Mouse (Mus musculus): ENCODE measurements around the gene Hist2h2ac. TPM values are rescaled to one million over a fixed set of nuclear protein-coding genes. Genes with fewer than 3 reads are reported as not detected.

The Hist2h2ac gene
- polyA plus RNA-seq, 1 experiment from 2014 or later, result 7.8 TPM

- 67% methylated on average over 3 of the region's 3 CpGs for WGBS
- Histone ChIP-seq H3K9me3 (ENCODE audit: control insufficient read depth, low read length) (no peaks in the 10 kb centered on the region), H3K4me1 (ENCODE audit: control insufficient read depth, insufficient read depth, low read length) (peaks cover 9% of the 10 kb centered on the region), H3K36me3 (ENCODE audit: control insufficient read depth, insufficient read depth, low read length) (no peaks in the 10 kb centered on the region), H3K4me3 (ENCODE audit: low read depth, low read length) (no peak overlapping the region), H3K9ac (ENCODE audit: low read length) (no peak overlapping the region), H3K27ac (ENCODE audit: low read depth, low read length) (no peak overlapping the region), H3K27me3 (ENCODE audit: control insufficient read depth, insufficient read depth, low read length) (no peaks in the 10 kb centered on the region), H3K4me2 (ENCODE audit: low read depth) (no peak overlapping the region)
- ATAC-seq (ENCODE audit: insufficient read depth, low FRiP score, low TSS enrichment) (no peak), DNase-seq (ENCODE audit: low spot score) (no peak)
Measured at GRCm38 (mm10) chr3:96235836-96236235, 15.2 kb upstream of the Hist2h2ac start.

GRCm38 (mm10) chr3:96234914-96235313 is 14.2 kb upstream of the Hist2h2ac start:
- DNase-seq (ENCODE audit: low spot score) (no peak), ATAC-seq (ENCODE audit: insufficient read depth, low FRiP score, low TSS enrichment) (no peak)
- Histone ChIP-seq H3K9me3 (ENCODE audit: control insufficient read depth, low read length) (no peaks in the 10 kb centered on the region), H3K4me3 (ENCODE audit: low read depth, low read length) (no peak overlapping the region), H3K4me1 (ENCODE audit: control insufficient read depth, insufficient read depth, low read length) (peaks cover 9% of the 10 kb centered on the region), H3K9ac (ENCODE audit: low read length) (no peak overlapping the region), H3K27ac (ENCODE audit: low read depth, low read length) (no peak overlapping the region), H3K4me2 (ENCODE audit: low read depth) (no peak overlapping the region), H3K36me3 (ENCODE audit: control insufficient read depth, insufficient read depth, low read length) (no peaks in the 10 kb centered on the region), H3K27me3 (ENCODE audit: control insufficient read depth, insufficient read depth, low read length) (no peaks in the 10 kb centered on the region)
- 97% methylated on average over 2 of the region's 2 CpGs for WGBS

GRCm38 (mm10) chr3:96231758-96232120 is 11.1 kb upstream of the Hist2h2ac start:
- H3K9ac ChIP-seq (ENCODE audit: low read length), result no peak overlapping the region
- H3K36me3 ChIP-seq (ENCODE audit: control insufficient read depth, insufficient read depth, low read length), result no peaks in the 10 kb centered on the region
- H3K4me3 ChIP-seq (ENCODE audit: low read depth, low read length), result no peak overlapping the region
- WGBS, result 76% methylated on average over 2 of the region's 2 CpGs
- H3K9me3 ChIP-seq (ENCODE audit: control insufficient read depth, low read length), result no peaks in the 10 kb centered on the region
- H3K27me3 ChIP-seq (ENCODE audit: control insufficient read depth, insufficient read depth, low read length), result no peaks in the 10 kb centered on the region
- ATAC-seq (ENCODE audit: insufficient read depth, low FRiP score, low TSS enrichment), result no peak
- DNase-seq (ENCODE audit: low spot score), result no peak
- H3K4me1 ChIP-seq (ENCODE audit: control insufficient read depth, insufficient read depth, low read length), result no peaks in the 10 kb centered on the region
- no peak overlapping the region for H3K27ac ChIP-seq (ENCODE audit: low read depth, low read length)
- no peak overlapping the region for H3K4me2 ChIP-seq (ENCODE audit: low read depth)

- no peak for ATAC-seq (ENCODE audit: insufficient read depth, low FRiP score, low TSS enrichment)
- H3K27ac ChIP-seq (ENCODE audit: low read depth, low read length), result no peak overlapping the region
- no peak overlapping the region for H3K9ac ChIP-seq (ENCODE audit: low read length)
- no peak overlapping the region for H3K4me2 ChIP-seq (ENCODE audit: low read depth)
- no peaks in the 10 kb centered on the region for H3K27me3 ChIP-seq (ENCODE audit: control insufficient read depth, insufficient read depth, low read length)
- no peaks in the 10 kb centered on the region for H3K9me3 ChIP-seq (ENCODE audit: control insufficient read depth, low read length)
- no peak overlapping the region for H3K4me3 ChIP-seq (ENCODE audit: low read depth, low read length)
- 77% methylated on average over 4 of the region's 4 CpGs for WGBS
- DNase-seq (ENCODE audit: low spot score), result no peak
- no peaks in the 10 kb centered on the region for H3K4me1 ChIP-seq (ENCODE audit: control insufficient read depth, insufficient read depth, low read length)
- H3K36me3 ChIP-seq (ENCODE audit: control insufficient read depth, insufficient read depth, low read length), result no peaks in the 10 kb centered on the region
Measured at GRCm38 (mm10) chr3:96230910-96231757, 10.5 kb upstream of the Hist2h2ac start.

- ATAC-seq (ENCODE audit: insufficient read depth, low FRiP score, low TSS enrichment), result no peak
- H3K27ac ChIP-seq (ENCODE audit: low read depth, low read length), result no peak overlapping the region
- WGBS, result 80% methylated on average over 2 of the region's 2 CpGs
Measured at GRCm38 (mm10) chr3:96230404-96230803, 9.7 kb upstream of the Hist2h2ac start.

GRCm38 (mm10) chr3:96228828-96229227 is 8.1 kb upstream of the Hist2h2ac start:
- H3K4me3 ChIP-seq (ENCODE audit: low read depth, low read length), result no peak overlapping the region
- 77% methylated on average over 2 of the region's 2 CpGs for WGBS

More at GRCm38 (mm10) chr3:96230404-96230803, 9.7 kb upstream of the Hist2h2ac start:
- DNase-seq (ENCODE audit: low spot score), result no peak
- Histone ChIP-seq H3K27me3 (ENCODE audit: control insufficient read depth, insufficient read depth, low read length) (no peaks in the 10 kb centered on the region), H3K4me1 (ENCODE audit: control insufficient read depth, insufficient read depth, low read length) (no peaks in the 10 kb centered on the region), H3K9ac (ENCODE audit: low read length) (no peak overlapping the region), H3K36me3 (ENCODE audit: control insufficient read depth, insufficient read depth, low read length) (no peaks in the 10 kb centered on the region), H3K4me3 (ENCODE audit: low read depth, low read length) (no peak overlapping the region), H3K9me3 (ENCODE audit: control insufficient read depth, low read length) (no peaks in the 10 kb centered on the region), H3K4me2 (ENCODE audit: low read depth) (no peak overlapping the region)

GRCm38 (mm10) chr3:96226695-96227648 is 6.3 kb upstream of the Hist2h2ac start:
- Histone ChIP-seq H3K4me2 (ENCODE audit: low read depth) (no peak overlapping the region), H3K9me3 (ENCODE audit: control insufficient read depth, low read length) (no peaks in the 10 kb centered on the region), H3K27me3 (ENCODE audit: control insufficient read depth, insufficient read depth, low read length) (no peaks in the 10 kb centered on the region), H3K27ac (ENCODE audit: low read depth, low read length) (no peak overlapping the region), H3K36me3 (ENCODE audit: control insufficient read depth, insufficient read depth, low read length) (no peaks in the 10 kb centered on the region), H3K4me1 (ENCODE audit: control insufficient read depth, insufficient read depth, low read length) (peaks cover 11% of the 10 kb centered on the region), H3K9ac (ENCODE audit: low read length) (no peak overlapping the region), H3K4me3 (ENCODE audit: low read depth, low read length) (no peak overlapping the region)
- no peak for DNase-seq (ENCODE audit: low spot score)
- no peak for ATAC-seq (ENCODE audit: insufficient read depth, low FRiP score, low TSS enrichment)
- 74% methylated on average over 8 of the region's 8 CpGs for WGBS

More at GRCm38 (mm10) chr3:96228828-96229227, 8.1 kb upstream of the Hist2h2ac start:
- no peak overlapping the region for H3K9ac ChIP-seq (ENCODE audit: low read length)
- no peaks in the 10 kb centered on the region for H3K36me3 ChIP-seq (ENCODE audit: control insufficient read depth, insufficient read depth, low read length)
- no peaks in the 10 kb centered on the region for H3K27me3 ChIP-seq (ENCODE audit: control insufficient read depth, insufficient read depth, low read length)
- no peaks in the 10 kb centered on the region for H3K4me1 ChIP-seq (ENCODE audit: control insufficient read depth, insufficient read depth, low read length)
- ATAC-seq (ENCODE audit: insufficient read depth, low FRiP score, low TSS enrichment) (no peak), DNase-seq (ENCODE audit: low spot score) (no peak)
- H3K27ac ChIP-seq (ENCODE audit: low read depth, low read length), result no peak overlapping the region
- H3K4me2 ChIP-seq (ENCODE audit: low read depth), result no peak overlapping the region
- H3K9me3 ChIP-seq (ENCODE audit: control insufficient read depth, low read length), result no peaks in the 10 kb centered on the region

- WGBS, result 31% methylated on average over 2 of the region's 2 CpGs
- Histone ChIP-seq H3K4me1 (ENCODE audit: control insufficient read depth, insufficient read depth, low read length) (peaks cover 18% of the 10 kb centered on the region), H3K9ac (ENCODE audit: low read length) (no peak overlapping the region), H3K27me3 (ENCODE audit: control insufficient read depth, insufficient read depth, low read length) (no peaks in the 10 kb centered on the region), H3K9me3 (ENCODE audit: control insufficient read depth, low read length) (no peaks in the 10 kb centered on the region), H3K4me2 (ENCODE audit: low read depth) (0 out of 2 replicates have a peak overlapping the region, but pooled peaks have one; percentile 2), H3K4me3 (ENCODE audit: low read depth, low read length) (no peak overlapping the region; the same call in 1 of the 2 replicates), H3K36me3 (ENCODE audit: control insufficient read depth, insufficient read depth, low read length) (no peaks in the 10 kb centered on the region), H3K27ac (ENCODE audit: low read depth, low read length) (no peak overlapping the region)
- no peak for ATAC-seq (ENCODE audit: insufficient read depth, low FRiP score, low TSS enrichment)
- no peak for DNase-seq (ENCODE audit: low spot score)
Measured at GRCm38 (mm10) chr3:96225421-96225820, 4.7 kb upstream of the Hist2h2ac start.
